Mouse (Mus musculus): ENCODE data around the gene 3425401B19Rik. TPM values are rescaled to one million over a fixed set of nuclear protein-coding genes. Genes with fewer than 3 reads are reported as not detected.

3425401B19Rik gene
- total RNA-seq, 2 experiments from 2014 or later: 5.6 to 19.6 TPM

DNA sequence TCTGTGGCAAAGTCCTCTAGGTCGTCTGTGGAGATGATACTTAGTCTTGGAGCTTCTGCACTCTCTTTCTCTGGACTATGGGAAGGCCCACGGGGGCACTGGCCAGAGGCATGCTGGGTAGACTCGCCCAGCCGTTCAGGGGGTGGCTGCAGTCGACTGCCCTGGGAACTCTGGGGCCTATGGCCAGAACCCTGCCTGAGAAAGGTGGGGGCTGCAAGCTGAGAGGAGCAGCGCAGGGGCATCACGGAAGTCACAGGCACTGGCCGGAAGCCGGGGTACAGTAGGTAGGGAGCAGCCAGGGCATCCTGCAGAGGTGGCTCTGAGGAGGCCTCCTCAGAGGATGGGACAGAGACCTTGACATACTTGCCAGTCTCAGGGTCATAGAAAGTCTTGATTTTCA, 25.3 kb downstream of the 3425401B19Rik start:
- no peak for DNase-seq

DNA sequence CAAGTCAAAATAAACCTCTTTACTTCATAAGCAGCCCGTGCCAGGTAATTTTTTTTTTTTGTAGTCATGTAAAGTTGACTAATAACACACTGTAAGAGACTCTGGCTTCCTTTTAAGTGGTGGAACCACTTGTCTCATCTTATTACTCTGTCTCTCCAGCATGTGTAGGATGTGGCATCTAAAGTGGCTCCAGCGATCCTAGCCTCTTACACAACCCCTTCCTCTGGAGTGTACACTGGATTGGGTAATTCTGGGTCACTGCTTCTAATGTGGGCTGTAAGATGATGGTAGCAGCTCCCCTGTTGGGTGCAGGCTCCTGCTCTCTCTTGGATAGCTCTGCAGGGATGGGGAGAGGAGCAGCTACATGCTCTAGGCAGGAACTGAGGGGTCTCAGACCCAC, 46.6 kb downstream of the 3425401B19Rik start:
- DNase-seq: no peak

DNA sequence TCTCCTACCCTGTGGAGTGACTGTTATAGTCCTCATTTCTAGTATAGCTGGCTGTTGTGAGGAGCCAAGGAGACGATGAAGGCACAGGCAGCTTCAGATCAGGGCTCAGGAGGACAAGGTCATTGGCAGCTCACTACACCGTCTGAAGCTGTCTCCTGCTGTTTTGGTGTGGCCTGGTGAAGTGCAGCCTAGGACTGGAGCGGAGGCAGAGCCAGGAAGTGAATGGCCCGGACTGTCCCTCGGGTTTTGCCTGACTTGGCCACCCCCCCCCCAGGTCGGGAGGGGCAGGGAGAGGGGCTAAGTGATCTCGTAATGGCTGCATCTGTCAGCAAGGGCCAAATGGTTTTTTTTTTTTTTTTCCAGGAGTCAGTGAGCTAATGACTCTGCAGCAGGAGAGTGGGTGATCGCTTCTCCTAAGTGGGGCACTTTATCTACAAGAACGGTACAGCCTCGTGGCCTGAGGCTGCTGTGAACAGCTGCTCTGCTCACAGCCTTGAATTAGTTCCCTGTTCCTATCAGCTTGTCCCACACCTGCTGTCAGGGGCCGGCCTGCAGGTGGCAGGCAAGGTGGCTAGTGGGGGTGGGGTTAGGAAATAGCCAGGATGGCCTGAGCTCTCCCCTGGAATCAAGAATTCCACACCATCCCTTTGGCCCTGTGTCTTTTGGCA, 50.9 kb downstream of the 3425401B19Rik start:
- DNase-seq: peak; percentile 26

DNA sequence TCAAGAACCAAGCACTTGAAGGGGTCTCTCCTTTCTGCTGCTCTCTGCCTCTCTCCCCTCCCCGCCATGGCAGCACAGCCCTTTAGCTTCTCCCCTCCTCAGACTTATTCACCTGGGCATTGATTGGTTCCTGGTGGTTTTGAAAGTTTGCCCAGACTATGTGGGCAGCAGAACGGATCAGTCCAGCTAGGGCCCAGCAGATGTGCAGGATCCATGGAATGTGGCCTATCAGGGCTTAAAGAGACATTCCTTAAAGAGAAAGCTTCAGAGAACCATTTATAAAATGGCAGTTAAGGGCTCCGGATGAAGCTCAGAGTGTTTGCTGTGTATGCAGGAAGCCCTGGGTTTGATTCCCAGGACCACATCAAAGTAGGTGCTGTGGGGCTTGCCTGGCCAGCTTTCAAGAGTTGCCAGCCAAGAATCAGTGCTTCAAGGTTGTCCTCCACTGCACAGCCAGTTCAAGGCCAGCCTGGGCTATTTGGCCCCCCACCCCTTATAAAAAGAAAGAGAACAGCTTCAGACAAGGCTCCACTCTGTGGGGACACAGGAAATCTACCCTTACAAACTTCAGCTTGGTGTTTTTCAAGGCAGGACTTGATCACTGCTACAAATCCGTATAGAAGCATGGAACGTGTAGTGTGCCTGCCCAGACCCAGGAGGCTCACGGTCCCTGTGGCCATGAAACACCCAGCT, 52.0 kb downstream of the 3425401B19Rik start:
- peak; percentile 22 for DNase-seq

DNA sequence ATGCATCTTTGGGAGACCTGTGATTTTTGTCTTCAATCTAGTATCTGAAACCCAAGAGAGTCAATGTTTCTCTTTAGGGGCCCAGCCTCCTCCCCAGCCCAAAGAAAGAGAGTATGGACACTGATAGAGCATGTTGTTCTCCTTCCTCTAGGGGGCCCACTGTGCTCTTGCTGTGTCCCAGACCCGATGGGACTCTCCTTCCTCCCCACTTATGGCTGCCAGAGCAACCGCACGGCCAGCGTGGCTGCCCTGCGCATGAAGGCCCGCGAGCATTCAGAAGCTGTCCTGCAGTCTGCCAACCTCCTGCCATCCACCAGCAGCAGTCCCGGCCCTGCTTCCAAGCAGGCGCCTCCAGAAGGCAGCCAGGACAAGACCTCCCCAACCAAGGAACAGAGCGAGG, 56.5 kb downstream of the 3425401B19Rik start:
- no peak for DNase-seq

DNA sequence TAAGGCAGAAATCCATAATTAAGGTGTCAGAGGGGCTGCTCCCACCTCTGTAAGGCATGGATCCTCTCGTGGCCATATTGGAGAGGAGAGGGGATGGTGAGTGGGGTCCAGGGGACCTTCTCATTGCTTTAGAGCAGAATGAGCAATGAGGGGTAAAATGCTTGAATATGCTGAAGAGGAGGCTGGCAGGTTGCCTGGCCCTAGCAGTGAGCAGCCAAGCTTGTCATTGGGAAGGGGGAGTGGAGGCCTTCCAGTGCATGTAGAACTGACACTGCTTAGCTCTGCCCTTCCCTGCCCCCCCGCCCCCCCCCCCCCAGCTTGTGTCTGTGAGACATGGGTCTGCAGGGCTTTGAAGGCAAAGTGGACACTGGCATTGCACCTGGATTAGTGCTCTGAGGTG, 57.8 kb downstream of the 3425401B19Rik start:
- DNase-seq: no peak

DNA sequence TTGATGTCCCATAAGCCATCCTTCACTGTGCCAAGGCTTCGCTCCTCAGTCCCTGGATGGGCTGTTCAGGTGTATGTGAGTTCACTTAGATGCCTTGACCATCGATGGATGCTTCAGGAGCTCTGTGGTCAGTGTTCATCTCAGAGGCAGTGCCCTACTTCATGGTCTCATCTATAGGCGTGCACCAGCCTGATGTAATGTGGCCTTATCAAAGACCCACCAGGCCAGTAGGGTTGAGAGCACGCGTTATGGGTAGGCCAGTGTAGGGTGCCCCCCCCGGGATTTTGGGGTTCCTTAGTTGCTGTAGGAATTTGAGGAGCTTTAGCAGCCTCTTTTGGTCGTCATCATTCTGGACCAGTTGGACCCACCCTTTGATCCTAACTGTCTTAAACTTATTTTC, 60.3 kb downstream of the 3425401B19Rik start:
- no peak for DNase-seq

DNA sequence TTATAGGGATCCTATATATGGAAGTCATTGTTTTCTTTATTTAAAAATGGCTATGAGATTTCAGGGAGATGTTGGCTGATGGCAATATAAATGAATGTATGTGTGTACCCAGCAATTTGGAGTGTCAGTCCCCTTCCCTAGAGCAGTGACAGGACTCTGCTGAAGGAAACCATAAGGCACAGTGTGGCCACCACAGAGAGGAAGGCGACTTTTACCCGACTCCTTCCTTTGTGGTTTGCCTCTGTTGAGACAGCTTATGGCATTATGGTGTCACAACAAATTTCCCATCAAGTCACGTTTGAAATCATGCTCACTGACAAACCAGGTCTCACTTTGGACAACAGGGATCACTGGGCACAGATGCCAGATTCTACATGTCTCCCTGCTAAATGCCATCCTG, 60.8 kb downstream of the 3425401B19Rik start:
- no peak for DNase-seq

DNA sequence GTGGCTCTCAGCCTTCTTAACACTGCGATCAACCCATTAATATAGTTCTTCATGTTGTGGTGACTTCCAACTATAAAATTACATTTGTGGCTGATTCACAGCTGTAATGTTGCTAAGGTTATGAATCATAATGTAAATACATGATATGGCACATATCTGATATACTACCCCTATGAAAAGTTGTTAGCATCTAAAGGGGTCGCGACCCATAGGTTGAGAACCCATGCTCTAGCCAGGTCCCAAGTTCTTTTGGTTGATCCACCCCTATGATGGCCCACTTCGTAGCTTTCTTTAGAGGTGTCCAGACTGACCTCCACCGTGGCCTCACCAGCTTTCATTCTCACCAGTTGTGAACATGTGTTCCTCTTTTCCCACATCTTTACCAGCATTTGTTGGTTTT, 67.8 kb downstream of the 3425401B19Rik start:
- DNase-seq: no peak

DNA sequence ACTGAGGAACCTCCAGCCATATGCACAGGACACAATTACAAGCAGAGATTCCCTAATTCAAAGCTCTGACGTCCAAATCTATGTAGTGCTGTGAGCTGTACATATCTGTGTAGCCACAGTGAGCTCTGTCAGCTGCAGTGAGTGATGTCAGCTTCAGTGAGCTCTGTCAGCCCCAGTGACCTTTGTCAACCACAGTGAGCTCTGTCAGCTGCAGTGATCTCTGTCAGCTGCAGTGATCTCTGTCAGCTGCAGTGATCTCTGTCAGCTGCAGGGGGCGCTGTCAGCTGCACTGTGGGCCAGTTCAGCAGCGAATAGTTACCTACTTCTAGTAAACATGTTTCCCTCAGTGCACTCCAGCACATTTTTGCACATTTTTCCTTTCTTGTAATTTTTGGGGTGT, 75.7 kb downstream of the 3425401B19Rik start:
- peak; percentile 80 for DNase-seq

Other genes starting within 250 kb of the 3425401B19Rik start
- under 1 TPM; 0.09 to 0.36 TPM for gene Slc18a3, start 220.4 kb downstream of the 3425401B19Rik start, total RNA-seq (2021)
- gene Chat, start 219.3 kb downstream of the 3425401B19Rik start, total RNA-seq (2021): not detected
- 10 to 100 TPM in 1 of 2 experiments, 1 to 10 TPM in 1; 8.1 to 11.8 TPM for gene Ercc6, start 171.8 kb downstream of the 3425401B19Rik start, total RNA-seq (2021)
- gene Prrxl1, start 85.9 kb downstream of the 3425401B19Rik start, total RNA-seq (2021): under 1 TPM; 0.57 to 0.73 TPM
- 1 to 10 TPM; 1.7 to 2.2 TPM for gene Tmem273, start 100.7 kb upstream of the 3425401B19Rik start, total RNA-seq (2021)
- gene Fam170b, start 148.7 kb upstream of the 3425401B19Rik start, total RNA-seq (2021): not detected
- 10 to 100 TPM; 23.5 to 24.7 TPM for gene Vstm4, start 171.5 kb upstream of the 3425401B19Rik start, total RNA-seq (2021)

All from adrenal gland, postnatal 10 days (tissue).